Mouse (Mus musculus) cerebellum, postnatal 10 days (tissue): ENCODE measurements at regions not wholly inside any gene's neighbourhood (a gene's known extent, or its start where the extent isn't known, plus 50 kb on each side); places are given as distances from the start of the nearest gene placed in this dataset.

Source experiments
- DNase-seq, 2 experiments: peaks; one replicate each; pipeline ENCODE4 v3.0.0; 2021; ENCODE audit warnings: mixed read lengths in 2 of 2

DNA sequence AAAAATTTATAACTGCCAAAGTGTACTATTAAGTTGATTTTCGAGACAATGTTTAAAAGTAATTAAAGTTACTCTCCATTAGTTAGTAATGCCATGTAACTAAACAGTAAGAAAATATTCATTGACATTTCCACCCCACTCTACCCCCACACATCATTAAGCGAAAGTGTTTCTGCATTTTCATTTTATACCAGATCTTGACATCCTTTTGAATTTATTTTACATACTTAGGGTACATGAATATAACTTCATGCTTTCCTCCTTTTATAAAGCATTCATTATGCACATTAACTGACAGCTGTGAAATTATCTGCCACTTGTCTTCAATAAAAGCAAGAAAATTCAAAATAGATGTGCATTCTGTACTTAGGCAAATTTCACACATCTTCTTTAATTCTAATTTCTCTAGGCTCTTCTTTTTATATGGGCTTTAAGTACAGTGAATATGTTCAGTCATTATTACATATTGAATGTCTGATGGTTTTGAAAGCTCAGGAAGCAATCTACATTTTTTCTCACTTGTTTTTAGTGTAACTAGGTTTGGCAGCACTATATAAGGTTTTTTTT, 526.5 kb downstream of the Epha5 start:
- no peak for DNase-seq

DNA sequence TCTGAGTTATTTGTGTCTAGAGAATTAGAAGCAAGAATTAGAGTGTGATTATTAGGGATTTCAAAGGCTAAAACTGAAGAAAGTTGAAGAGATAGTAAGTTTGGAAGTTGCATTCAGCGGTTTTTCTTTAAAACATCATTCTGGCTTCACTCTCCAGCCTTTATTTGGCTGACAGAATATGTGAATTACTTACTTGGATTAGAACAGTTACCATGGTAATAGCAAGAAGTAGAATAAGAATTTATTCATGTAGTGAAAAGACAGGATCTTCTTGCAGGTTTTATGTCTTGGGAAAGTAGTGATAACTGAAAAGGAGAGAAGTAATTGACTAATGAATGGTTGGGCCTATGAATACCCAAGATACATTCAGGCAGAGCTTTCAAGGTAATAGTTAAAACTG, 517.1 kb upstream of the Tecrl start:
- DNase-seq = no peak

DNA sequence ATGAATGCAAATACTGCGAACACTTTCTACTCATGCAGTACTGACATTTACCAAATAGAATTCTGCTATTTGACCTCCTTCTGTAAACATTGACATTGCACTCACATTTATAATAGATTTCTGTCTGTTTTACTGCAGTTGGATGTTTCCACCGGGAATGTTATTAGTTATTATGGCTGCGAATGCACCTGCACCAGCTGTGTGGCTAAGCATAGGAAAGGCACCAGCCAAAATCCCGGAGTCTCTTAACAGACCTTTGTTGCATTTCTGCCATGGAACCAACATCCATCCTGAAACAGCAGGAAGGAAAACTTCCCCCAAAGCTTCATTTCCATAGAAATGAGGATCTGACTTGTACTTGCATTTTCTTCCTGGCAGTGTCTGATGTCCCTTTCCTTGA, 513.4 kb upstream of the Tecrl start:
- DNase-seq = no peak

DNA sequence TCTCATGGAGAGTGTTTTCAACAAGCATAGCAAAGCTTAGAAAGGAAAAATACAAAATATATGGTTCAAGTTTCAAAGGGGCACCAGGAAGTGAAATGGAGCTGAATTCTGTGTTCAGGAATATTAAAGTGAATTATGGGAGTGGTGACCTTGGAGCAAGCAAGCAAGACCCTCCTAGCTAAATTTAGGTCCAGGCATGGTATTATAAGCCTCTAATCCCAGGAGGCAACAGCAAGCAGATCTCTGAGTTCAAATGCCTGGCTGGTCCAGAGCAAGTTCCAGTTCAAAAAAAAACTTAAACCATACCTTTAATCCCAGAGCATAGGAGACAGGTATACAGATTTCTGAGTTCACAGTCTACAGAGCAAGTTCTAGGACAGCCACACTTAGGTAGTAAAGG, 506.7 kb upstream of the Tecrl start:
- DNase-seq = no peak

DNA sequence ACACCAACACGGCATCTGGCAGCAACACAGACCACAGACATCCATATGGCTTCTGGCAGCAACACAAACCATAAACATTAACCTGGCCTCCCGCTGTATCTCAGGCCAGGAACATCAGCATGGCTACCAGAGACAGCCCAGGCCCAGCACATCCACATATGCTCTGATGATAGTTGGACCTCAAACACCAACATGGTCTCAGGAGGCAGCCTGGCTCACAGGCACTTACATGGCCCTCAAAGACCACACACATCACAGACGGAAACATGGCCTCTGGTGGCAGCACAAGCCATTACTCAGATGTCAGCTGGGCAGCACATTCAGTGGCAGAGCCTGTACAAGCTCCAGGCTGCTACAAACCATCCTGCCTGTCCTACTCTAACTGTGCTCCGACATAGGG, 497.0 kb upstream of the Tecrl start:
- peak; percentile 5 to 8 for DNase-seq

DNA sequence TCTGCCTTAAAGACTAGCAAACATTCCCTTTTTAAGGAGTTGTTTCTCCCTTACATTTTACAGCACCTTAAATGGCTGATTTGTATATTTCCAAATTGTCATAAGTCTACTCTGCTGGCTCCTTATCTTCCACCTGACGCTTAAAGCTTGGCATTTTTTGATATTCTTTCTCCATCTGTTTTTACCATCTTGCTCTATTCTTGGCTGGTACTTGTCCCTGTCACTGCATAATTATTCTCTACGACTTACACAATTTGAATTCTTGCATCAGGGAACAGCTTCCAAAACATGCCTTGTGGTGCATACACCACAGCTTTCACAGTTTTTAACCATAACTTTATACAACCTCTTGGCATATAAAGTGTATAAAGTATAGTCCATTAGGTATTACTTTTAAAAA, 471.6 kb upstream of the Tecrl start:
- DNase-seq = no peak

DNA sequence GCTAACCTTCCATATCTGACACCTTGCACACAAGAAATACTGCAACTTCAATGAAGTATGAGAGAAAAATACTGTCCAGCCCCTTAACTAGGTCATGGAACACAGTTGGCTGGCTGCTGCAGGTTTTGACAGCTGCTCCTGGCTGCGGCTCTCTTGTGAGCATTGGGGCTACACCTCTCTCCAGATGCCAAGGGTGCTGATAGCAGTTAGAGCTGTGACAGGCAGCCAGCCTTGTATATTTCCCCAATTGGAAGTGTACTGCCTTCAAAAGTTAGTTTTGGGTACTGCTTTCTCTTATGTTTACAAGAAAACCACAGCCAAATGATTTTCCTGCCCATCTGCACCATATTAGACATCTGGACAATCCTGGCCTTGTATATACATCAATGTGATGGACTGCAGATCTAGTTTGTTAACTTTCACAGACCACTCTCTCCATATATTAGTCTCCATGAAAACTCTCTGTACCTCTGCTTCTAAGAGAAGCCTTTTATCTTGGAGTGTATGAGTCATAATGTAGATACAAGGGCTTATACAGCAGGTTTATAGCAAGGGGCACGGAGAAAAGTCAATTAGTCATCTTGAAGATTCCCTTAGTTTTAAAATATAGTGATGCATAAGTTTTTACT, 470.0 kb upstream of the Tecrl start:
- DNase-seq = no peak

DNA sequence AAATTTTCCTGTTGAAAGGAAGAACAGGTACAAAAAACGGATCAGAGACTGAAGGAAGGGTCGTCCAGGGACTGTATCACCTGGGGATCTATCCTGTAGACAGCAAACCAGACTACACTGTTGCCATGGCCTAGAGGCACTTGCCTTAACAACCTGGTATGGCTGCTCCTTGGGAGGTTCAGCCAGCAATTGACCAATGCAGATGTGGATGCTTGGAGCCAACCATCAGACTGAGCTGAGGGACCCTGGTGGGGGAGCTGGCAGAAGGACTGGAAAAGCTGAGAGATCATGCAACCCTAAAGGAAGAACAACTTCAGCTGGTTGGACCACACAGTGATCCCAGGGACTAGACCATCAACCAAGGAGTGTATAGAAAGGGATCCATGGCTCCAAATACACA, 456.3 kb upstream of the Tecrl start:
- DNase-seq = no peak

DNA sequence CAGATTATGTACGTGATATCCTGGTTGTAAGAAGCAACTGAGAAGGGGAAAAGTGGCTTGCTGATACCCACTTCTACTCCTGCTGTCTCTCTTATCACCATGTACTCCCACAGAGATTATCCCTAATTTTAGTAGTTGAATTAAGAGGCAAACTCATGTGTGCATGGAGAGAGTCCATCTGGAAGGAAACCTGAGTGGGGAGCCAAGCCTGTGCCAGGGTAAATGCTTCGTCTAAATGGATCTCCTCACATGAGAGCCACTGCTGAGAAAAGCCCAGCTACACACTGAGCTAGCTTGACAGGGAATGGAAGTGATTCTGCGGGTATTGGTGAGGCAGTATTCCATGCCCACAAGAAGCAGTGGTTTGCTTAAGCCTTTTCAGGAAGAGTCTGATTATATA, 445.0 kb upstream of the Tecrl start:
- DNase-seq = peak; percentile 78 to 85

DNA sequence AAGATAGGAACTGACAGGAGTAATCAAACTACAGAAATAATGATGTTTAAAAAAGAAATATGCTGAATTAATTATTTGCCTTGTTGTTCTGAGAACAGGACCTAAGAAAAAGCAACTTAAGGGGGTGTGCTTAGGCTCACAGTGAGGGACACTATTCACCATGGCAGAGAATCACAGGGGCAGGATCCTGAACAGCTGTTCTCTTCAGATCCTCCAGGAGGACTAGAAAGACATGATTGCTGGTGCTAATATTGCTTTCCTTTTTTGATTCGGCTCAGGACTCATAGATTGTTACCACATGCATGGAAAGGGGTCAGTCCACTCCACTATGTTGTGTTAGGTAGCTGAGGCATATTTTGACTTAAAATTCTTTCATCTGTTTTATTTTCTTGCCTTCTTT, 425.4 kb upstream of the Tecrl start:
- peak in 1 of 2 experiments; percentile 15 for DNase-seq

DNA sequence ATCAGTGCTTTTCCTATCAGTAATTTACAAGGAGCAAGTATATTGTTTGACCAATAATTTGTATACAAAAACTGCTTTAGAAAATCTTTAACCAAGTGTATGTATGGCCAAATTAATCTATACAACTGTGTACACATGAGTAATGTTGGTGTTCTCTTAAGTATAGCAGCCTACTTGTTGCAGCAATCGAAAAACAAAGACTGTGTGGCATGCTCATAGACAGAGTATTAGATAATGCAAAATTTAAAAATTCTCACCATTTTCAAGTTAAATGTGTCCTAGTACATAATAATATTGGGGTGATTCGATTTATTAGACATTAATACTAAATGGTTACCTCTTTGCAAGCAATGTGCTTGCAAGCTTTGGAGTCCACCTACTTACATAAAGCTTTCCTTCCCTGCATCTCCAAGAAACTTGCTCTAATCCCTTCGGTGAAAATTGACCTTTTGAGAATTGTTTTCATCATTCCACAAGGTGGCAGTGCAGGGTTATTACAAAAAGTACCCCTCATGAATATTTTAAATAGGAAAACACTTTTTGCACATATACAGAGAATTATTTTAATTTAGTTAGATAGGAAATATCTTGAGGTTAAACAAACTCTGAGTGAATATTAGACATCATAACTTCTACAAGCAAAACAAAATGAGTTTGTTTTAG, 423.4 kb upstream of the Tecrl start:
- DNase-seq = peak; percentile 46 to 68

DNA sequence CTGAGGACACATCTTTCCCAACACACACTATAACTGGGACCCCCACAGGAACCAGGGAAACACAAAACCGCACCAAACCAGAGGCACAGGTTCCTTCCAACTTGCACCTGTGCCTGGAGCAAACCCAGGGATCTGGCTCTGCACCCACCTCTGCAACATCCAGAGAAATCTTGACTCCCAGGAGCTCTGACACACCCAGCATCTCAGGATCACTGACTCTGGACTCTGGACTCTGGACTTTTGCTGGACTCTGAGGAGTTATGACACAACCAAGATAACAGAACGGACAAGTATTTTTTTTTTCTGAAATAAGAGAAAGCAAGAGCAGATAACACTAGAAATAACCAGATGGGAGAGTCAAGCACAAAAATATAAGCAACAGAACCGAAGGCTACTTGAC, 386.9 kb upstream of the Tecrl start:
- DNase-seq = no peak

DNA sequence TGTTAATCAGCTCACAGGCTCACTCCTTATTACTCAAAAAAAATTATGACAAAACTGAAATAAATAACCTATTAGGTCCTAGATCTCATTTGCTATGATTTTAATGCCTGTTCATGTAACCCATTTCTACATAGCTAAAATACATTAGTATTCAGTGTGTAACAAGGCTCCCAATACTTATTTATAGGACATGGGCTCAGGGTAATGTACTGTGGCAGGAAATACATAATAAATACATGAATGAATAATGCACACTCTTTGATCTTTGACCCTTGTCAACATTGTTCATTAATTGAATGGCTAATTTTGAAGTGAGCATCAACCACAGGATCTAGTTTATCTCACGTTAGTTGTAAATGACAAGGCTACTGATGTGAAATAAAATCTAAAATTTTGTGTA, 340.4 kb upstream of the Tecrl start:
- no peak for DNase-seq

DNA sequence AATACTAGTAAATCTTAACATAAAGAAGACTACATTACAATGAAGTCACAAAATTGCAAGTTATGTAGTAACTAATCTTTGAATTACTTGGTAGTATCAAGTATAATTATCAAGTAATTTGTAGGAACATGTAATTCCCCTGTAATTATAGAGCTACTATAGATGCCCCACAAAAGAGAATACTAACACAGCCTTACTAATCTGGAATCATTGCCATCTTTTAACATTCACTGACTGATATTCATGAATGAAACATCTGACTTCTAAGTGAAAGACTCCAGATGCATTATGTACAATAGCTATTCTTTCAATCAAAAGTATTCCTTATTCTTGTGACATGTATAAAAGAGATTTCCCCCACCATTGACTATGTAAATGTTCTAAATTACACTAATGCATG, 337.3 kb upstream of the Tecrl start:
- no peak for DNase-seq

DNA sequence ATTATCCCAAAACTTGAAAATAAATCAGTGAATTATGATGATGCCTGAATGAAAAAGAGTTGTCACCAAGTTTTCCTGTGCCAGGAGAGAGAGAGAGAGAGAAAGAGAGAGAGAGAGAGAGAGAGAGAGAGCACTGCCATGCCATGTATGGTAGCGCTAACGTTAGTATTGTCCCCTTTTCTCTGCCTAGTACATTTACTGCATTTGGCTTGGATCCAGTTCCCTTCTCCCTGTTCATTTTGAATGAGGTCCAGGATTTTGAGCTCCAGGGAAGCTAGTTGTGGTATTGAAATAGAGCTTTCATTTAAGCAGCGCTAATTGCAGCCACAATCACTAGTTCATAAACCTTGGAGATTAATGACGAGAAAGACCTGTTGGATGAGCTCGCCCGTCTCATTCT, 323.4 kb upstream of the Tecrl start:
- DNase-seq = peak; percentile 26 to 55

DNA sequence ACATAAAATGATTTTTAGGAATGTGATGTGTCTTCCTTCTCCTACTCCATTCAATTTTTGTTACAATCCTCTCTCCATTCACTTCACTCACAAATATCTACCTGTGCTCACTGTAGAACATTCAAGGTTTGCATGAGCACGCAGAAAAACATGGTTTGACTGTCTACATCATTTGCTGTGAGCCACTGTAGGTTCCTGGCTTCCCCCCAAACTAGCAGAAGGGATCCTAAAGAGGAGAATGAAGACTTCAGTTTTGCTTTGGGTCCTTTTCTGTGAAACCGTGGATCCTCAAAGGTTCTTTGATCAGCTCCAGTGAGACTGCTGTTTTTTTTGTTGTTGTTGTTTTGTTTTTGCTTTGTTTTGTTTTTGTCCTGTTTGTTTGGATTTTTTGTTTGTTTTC, 304.1 kb upstream of the Tecrl start:
- DNase-seq = peak; percentile 55 to 66

DNA sequence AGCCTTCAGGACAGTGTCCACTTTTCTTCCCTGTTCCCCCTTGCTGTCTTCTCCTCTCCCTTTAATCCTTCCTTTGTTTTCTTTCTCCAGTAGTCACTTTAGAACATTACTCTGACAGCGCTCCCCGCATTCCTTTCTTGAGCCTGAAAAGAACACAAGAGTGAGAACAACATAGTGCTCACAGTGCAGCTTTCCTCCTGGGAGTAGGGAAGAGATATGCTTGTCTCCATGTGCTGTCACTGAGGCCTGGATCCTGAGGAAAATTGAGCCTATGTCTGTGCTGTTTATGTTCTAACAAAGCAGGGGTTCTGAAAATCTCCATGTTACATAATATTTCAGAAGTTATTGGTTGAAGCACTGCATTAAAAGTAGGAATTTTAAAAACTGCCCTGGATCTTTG, 296.3 kb upstream of the Tecrl start:
- DNase-seq = no peak

DNA sequence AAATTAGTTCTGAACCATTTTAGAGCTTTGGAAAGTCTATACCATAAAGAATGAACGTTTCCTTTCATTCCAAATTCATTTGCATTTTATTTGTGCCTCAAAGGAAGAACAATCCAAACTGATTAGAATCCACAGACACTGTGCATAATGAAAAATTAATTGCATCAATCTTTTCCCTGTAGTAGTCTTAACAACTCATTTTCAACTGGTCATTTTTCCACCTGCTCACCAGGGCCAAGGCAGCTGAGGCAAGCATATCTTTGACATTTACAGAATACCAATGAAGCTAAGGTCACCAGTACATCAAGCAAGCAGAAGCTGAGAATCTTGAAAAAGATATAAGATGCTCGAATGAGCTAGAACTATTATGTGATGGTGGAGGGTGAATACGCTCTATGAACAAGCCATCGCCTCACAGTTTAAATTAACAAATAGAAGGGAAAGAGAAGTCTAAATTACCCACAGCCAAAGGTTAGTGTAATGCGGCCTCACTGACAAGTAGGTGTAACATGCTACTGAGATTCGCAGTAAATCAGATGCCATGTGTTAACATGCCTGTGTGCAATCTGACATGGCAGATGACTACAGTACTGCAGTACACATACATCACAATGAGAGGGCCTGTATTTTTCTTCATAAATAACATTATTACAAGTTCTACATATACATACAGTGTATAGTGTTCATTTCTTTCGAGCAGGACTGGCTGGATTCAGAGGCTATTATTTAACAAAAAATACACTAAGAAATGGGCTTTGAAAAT, 267.8 kb upstream of the Tecrl start:
- DNase-seq = no peak

DNA sequence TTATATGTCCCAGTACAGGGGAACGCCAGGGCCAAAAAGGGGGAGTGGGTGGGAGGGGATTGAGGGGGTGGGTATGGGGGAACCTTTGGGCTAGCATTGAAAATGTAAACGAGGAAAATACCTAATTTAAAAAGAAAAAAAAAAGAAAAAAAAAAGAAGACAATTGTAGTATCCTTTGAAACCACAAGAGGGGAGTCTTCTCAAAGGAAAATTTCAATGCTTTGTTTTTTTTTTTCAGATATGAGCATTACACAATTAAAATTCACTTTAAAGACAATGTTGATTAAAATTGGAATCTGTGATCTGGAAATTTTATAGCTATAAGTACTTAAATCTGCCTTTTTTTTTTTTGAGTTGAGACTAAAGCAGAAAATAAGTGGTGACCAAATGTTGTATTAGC, 255.8 kb upstream of the Tecrl start:
- DNase-seq = no peak

DNA sequence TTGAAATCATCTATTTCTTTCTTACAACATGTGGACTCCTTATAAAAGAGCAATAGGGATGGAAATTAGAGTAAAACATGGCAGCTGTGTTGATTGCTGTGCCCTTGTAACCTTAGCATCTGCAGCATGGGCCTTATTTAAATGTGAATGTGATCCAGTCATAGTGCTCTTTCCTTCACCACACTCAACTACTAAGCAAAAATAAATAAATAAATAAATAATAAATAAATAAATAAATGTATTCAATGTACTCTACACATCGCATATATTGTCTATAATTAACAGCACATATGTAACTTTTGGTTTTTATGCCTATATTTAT, 238.3 kb upstream of the Tecrl start:
- DNase-seq = no peak

DNA sequence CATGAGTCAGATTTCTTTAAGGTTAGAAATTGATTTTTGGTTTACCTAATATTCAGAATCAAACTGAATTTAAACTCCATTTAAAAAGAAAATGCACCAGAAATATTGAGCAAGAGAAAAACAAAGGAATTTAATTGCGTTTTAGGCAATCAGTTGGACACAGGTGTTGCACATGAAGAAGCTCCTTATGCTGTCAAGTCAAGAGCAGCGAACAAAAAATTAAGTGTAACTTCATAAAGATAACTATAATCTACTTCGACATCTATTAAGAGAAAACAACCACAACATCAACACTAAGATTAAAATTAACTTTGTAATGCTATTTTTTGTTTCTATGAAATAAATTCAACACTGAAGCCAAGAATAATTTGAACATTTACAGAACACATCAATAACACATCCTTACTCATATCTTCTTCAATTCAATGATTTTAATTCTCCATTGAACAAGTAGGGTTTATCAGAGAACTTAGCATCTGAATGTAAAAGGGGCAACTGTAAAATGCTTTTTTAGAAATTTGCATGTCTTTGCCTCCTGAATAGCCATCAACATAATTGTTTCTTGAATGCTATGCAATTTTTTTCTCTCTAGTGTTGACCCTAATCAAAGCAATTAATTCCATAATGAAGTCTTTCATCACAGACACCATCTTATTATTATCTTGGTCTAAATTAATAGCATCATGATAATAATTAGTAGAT, 237.7 kb upstream of the Tecrl start:
- no peak for DNase-seq
